Mouse (Mus musculus) gastrocnemius, postnatal 14 days (tissue): ENCODE measurements around the gene Drap1. TPM values are rescaled to one million over a fixed set of nuclear protein-coding genes. Genes with fewer than 3 reads are reported as not detected.

ENCODE experiments used
- DNase-seq: peaks from one replicate; pipeline ENCODE4 v3.0.0; 2021; ENCODE audit warnings: mixed read lengths
- intact Hi-C: fragments of 180-260 bp; cut with DNase I; formaldehyde crosslinking; loops from one replicate; pipeline ENCODE4 v1.15.1; 2025; ENCODE audit warnings: low total_unique reads
- total RNA-seq, 2 experiments: library from RNA; stranded (reverse); gene quantifications; 2 replicates each; pipeline ENCODE4 v1.2.3; 2021

Gene Drap1
- total RNA-seq, 2 experiments from 2014 or later, result 550 to 558 TPM

GRCm38 (mm10) chr19:5455568-5455967, 30.8 kb upstream of the Drap1 start:
- no peak for DNase-seq
- intact Hi-C loops, result no loop called here

GRCm38 (mm10) chr19:5455037-5455436, 30.3 kb upstream of the Drap1 start:
- intact Hi-C loops, result no loop called here
- DNase-seq, result no peak

GRCm38 (mm10) chr19:5451766-5452165, 27.0 kb upstream of the Drap1 start:
- intact Hi-C loops, result no loop called here
- no peak for DNase-seq

GRCm38 (mm10) chr19:5449673-5450072, 24.9 kb upstream of the Drap1 start:
- intact Hi-C loops, result no loop called here
- no peak for DNase-seq

- DNase-seq, result no peak
- intact Hi-C loops, result no loop called here
Measured at GRCm38 (mm10) chr19:5448354-5449150, 23.8 kb upstream of the Drap1 start.

- intact Hi-C loops, result no loop called here
- DNase-seq, result peak; percentile 64
Measured at GRCm38 (mm10) chr19:5447515-5448353, 23.0 kb upstream of the Drap1 start, which contains the start of gene Fosl1. Gene Fosl1 (plus strand): TSS chr19:5447547.

GRCm38 (mm10) chr19:5445747-5446146, 21.0 kb upstream of the Drap1 start:
- intact Hi-C loops, result no loop called here

GRCm38 (mm10) chr19:5444954-5445353, 20.2 kb upstream of the Drap1 start:
- no peak for DNase-seq
- intact Hi-C loops, result no loop called here

More at GRCm38 (mm10) chr19:5445747-5446146, 21.0 kb upstream of the Drap1 start:
- DNase-seq, result no peak

- intact Hi-C loops, result no loop called here
- no peak for DNase-seq
Measured at GRCm38 (mm10) chr19:5444371-5444908, 19.7 kb upstream of the Drap1 start.

- intact Hi-C loops, result no loop called here
- no peak for DNase-seq
Measured at GRCm38 (mm10) chr19:5433951-5434350, 9.2 kb upstream of the Drap1 start.

- intact Hi-C loops, result no loop called here
- DNase-seq, result peak; percentile 61
Measured at GRCm38 (mm10) chr19:5432992-5433852, 8.4 kb upstream of the Drap1 start.

- DNase-seq, result no peak
- intact Hi-C loops, result no loop called here
Measured at GRCm38 (mm10) chr19:5431911-5432464, 7.2 kb upstream of the Drap1 start.

- intact Hi-C loops, result no loop called here
Measured at GRCm38 (mm10) chr19:5430408-5430807, 5.6 kb upstream of the Drap1 start.

GRCm38 (mm10) chr19:5429806-5430205, 5.0 kb upstream of the Drap1 start:
- intact Hi-C loops, result no loop called here
- DNase-seq, result peak; percentile 84

More at GRCm38 (mm10) chr19:5430408-5430807, 5.6 kb upstream of the Drap1 start:
- no peak for DNase-seq

- intact Hi-C loops, result no loop called here
- DNase-seq, result no peak
Measured at GRCm38 (mm10) chr19:5429219-5429618, 4.4 kb upstream of the Drap1 start.

- no peak for DNase-seq
- intact Hi-C loops, result no loop called here
Measured at GRCm38 (mm10) chr19:5428083-5428482, 3.3 kb upstream of the Drap1 start.

- DNase-seq, result no peak
- intact Hi-C loops, result no loop called here
Measured at GRCm38 (mm10) chr19:5426640-5427290, 2.0 kb upstream of the Drap1 start.

GRCm38 (mm10) chr19:5425906-5426565, 1.3 kb upstream of the Drap1 start:
- DNase-seq, result no peak
- intact Hi-C loops, result no loop called here
